Mouse (Mus musculus) midbrain, embryonic 16.5 days (tissue): ENCODE measurements around the gene Actrt2. TPM values are rescaled to one million over a fixed set of nuclear protein-coding genes. Genes with fewer than 3 reads are reported as not detected.
A peak's percentile ranks its signal among the peaks of the same experiment; 100 is the strongest.

Source experiments
- ATAC-seq: fragments of 200-750 bp; cut with Nextera tagmentation; 2 replicates; pipeline ENCODE4 v1.8.0; 2017; ENCODE audit warnings: moderate TSS enrichment
- H3K27ac ChIP-seq: fragments of 300-500 bp; sonication (generic); 2 replicates; pipeline ENCODE4 v1.5.1; 2014; ENCODE audit warnings: mild to moderate bottlenecking, low read length, mixed read lengths
- H3K27me3 ChIP-seq: fragments of 300-500 bp; sonication (generic); 2 replicates; pipeline ENCODE4 v1.6.1; 2014; ENCODE audit warnings: low read depth, low read length, mixed read lengths; ENCODE audit not compliant: control insufficient read depth, insufficient read depth
- H3K36me3 ChIP-seq: fragments of 300-500 bp; sonication (generic); 2 replicates; pipeline ENCODE4 v1.6.1; 2014; ENCODE audit warnings: mild to moderate bottlenecking, low read length, moderate library complexity, mixed read lengths; ENCODE audit not compliant: control insufficient read depth, insufficient read depth
- H3K4me1 ChIP-seq: fragments of 300-500 bp; sonication (generic); 2 replicates; pipeline ENCODE4 v1.6.1; 2014; ENCODE audit warnings: mild to moderate bottlenecking, low read length, mixed read lengths; ENCODE audit not compliant: control insufficient read depth, insufficient read depth
- H3K4me2 ChIP-seq: fragments of 300-500 bp; sonication (generic); 2 replicates; pipeline ENCODE4 v1.6.1; 2014; ENCODE audit warnings: mild to moderate bottlenecking, low read length, mixed read lengths
- H3K4me3 ChIP-seq: fragments of 300-500 bp; sonication (generic); 2 replicates; pipeline ENCODE4 v1.5.1; 2014; ENCODE audit warnings: low read depth, mild to moderate bottlenecking, low read length, moderate library complexity, mixed read lengths
- H3K9ac ChIP-seq: fragments of 300-500 bp; sonication (generic); 2 replicates; pipeline ENCODE4 v1.6.1; 2014; ENCODE audit warnings: low read depth, low read length, mixed read lengths
- H3K9me3 ChIP-seq: fragments of 300-500 bp; sonication (generic); replicated peaks from 2 replicates; pipeline ENCODE4 v1.6.1; 2014; ENCODE audit warnings: mild to moderate bottlenecking, low read length, mixed read lengths; ENCODE audit not compliant: control insufficient read depth, poor library complexity, severe bottlenecking
- WGBS: fragments of 180-500 bp; shearing (Covaris S2); extraction: QIAGEN DNeasy Blood & Tissue Kit; methylation state at CpG from one replicate; pipeline ENCODE4 v1.1.7; 2014; 5-methylcytosine and 5-hydroxymethylcytosine counted together
- polyA plus RNA-seq: library from polyadenylated mRNA; unstranded; fragments of >200 nt; fragmentation: Nextera tagmentation; extraction: Ambion mirVana; gene quantifications from 2 replicates; pipeline ENCODE4 v1.2.1, GENCODE M21; 2015

Gene Actrt2
- polyA plus RNA-seq, 1 experiment from 2014 or later, result not detected

- H3K4me2 ChIP-seq, result no peak overlapping the region
- 80% methylated on average over 19 of the region's 19 CpGs for WGBS
- H3K36me3 ChIP-seq, result no peaks in the 10 kb centered on the region
- no peak overlapping the region for H3K27ac ChIP-seq
- H3K4me1 ChIP-seq, result no peaks in the 10 kb centered on the region; the same call in 1 of the 2 replicates
- no peak overlapping the region for H3K9ac ChIP-seq
- H3K9me3 ChIP-seq, result peaks cover 2% of the 10 kb centered on the region; the same call in 1 of the 2 replicates
- no peak overlapping the region for H3K4me3 ChIP-seq
- H3K27me3 ChIP-seq, result peaks cover 7% of the 10 kb centered on the region
- ATAC-seq, result no peak
These were observed 18.5 kb downstream of the Actrt2 start for GRCm38 (mm10) chr4:154649083-154649747.

- Histone ChIP-seq H3K36me3 (no peaks in the 10 kb centered on the region), H3K4me1 (no peaks in the 10 kb centered on the region; the same call in 1 of the 2 replicates), H3K9ac (no peak overlapping the region), H3K27me3 (peaks cover 56% of the 10 kb centered on the region), H3K27ac (no peak overlapping the region), H3K9me3 (peaks cover 2% of the 10 kb centered on the region; the same call in 1 of the 2 replicates), H3K4me2 (no peak overlapping the region), H3K4me3 (no peak overlapping the region)
- WGBS, result 7% methylated on average over 6 of the region's 6 CpGs
- no peak for ATAC-seq
These were observed 25.2 kb downstream of the Actrt2 start for GRCm38 (mm10) chr4:154642496-154642895.

- Histone ChIP-seq H3K4me1 (peaks cover 9% of the 10 kb centered on the region), H3K36me3 (no peaks in the 10 kb centered on the region), H3K4me3 (no peak overlapping the region), H3K27me3 (peaks cover 60% of the 10 kb centered on the region), H3K27ac (no peak overlapping the region), H3K4me2 (no peak overlapping the region), H3K9ac (no peak overlapping the region), H3K9me3 (0 out of 2 replicates have a peak, but pooled peaks cover 2% of the 10 kb centered on the region)
- ATAC-seq, result no peak
- 2% methylated on average over 32 of the region's 32 CpGs for WGBS
These were observed 26.2 kb downstream of the Actrt2 start for GRCm38 (mm10) chr4:154641296-154642110.

- WGBS, result 6% methylated on average over 20 of the region's 20 CpGs
- no peak for ATAC-seq
These were observed 27.0 kb downstream of the Actrt2 start for GRCm38 (mm10) chr4:154640443-154641295.

GRCm38 (mm10) chr4:154639591-154640442, 27.9 kb downstream of the Actrt2 start:
- no peaks in the 10 kb centered on the region for H3K9me3 ChIP-seq
- no peaks in the 10 kb centered on the region for H3K36me3 ChIP-seq
- H3K27me3 ChIP-seq, result peaks cover 69% of the 10 kb centered on the region
- 9% methylated on average over 13 of the region's 13 CpGs for WGBS
- H3K4me1 ChIP-seq, result peaks cover 25% of the 10 kb centered on the region
- no peak overlapping the region for H3K4me2 ChIP-seq
- no peak overlapping the region for H3K4me3 ChIP-seq
- no peak overlapping the region for H3K27ac ChIP-seq
- ATAC-seq, result no peak
- no peak overlapping the region for H3K9ac ChIP-seq

More at GRCm38 (mm10) chr4:154640443-154641295, 27.0 kb downstream of the Actrt2 start:
- Histone ChIP-seq H3K9me3 (0 out of 2 replicates have a peak, but pooled peaks cover 2% of the 10 kb centered on the region), H3K9ac (no peak overlapping the region), H3K4me3 (no peak overlapping the region), H3K27me3 (peaks cover 66% of the 10 kb centered on the region), H3K27ac (no peak overlapping the region), H3K36me3 (no peaks in the 10 kb centered on the region), H3K4me2 (no peak overlapping the region), H3K4me1 (peaks cover 18% of the 10 kb centered on the region)

GRCm38 (mm10) chr4:154639126-154639525, 28.5 kb downstream of the Actrt2 start:
- Histone ChIP-seq H3K4me1 (peaks cover 25% of the 10 kb centered on the region), H3K36me3 (no peaks in the 10 kb centered on the region), H3K4me2 (no peak overlapping the region), H3K4me3 (no peak overlapping the region), H3K9ac (no peak overlapping the region), H3K27ac (no peak overlapping the region), H3K9me3 (no peaks in the 10 kb centered on the region), H3K27me3 (peaks cover 72% of the 10 kb centered on the region)
- no peak for ATAC-seq
- WGBS, result 3% methylated on average over 7 of the region's 7 CpGs

GRCm38 (mm10) chr4:154638320-154638886, 29.3 kb downstream of the Actrt2 start:
- ATAC-seq, result no peak
- Histone ChIP-seq H3K9me3 (no peaks in the 10 kb centered on the region), H3K4me1 (peaks cover 25% of the 10 kb centered on the region), H3K27me3 (peaks cover 72% of the 10 kb centered on the region), H3K9ac (0 out of 2 replicates have a peak overlapping the region, but pooled peaks have one; percentile 30), H3K4me2 (peak overlapping the region; percentile 14; the same call in 1 of the 2 replicates), H3K27ac (no peak overlapping the region), H3K4me3 (no peak overlapping the region), H3K36me3 (no peaks in the 10 kb centered on the region)
- 7% methylated on average over 15 of the region's 15 CpGs for WGBS
